Mouse (Mus musculus): ENCODE results near the gene Ntrk3. TPM values are rescaled to one million over a fixed set of nuclear protein-coding genes. Genes with fewer than 3 reads are reported as not detected.
A peak's percentile ranks its signal among the peaks of the same experiment; 100 is the strongest.

The Ntrk3 gene
- polyA plus RNA-seq, 1 experiment from 2014 or later, result 0.52 TPM

DNA sequence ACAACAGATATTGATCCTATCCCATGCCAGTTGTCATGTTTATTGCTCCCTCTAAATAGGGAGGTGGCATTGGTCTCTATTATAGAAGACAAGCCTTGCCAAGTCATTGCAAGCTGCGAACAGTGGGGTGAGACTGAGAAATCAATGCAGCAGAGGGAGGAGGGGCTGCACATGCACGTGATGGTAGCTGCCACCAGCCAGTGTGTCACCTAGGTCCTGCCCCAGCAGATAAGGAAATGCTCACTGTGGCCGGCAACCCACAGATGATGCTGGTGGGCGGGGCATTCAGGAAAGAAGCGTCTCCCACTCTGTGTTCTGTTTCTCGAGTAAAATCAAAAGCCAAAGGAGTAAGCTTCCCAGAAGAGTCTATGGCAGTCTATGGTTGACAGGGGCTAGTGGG lies 154.1 kb downstream of the Ntrk3 start:
- ATAC-seq (ENCODE audit: low read depth), result no peak
- 11% methylated on average over 6 of the region's 6 CpGs for WGBS (ENCODE audit: insufficient replicate concordance)
- Histone ChIP-seq H3K4me1 (ENCODE audit: control insufficient read depth, low read depth, low read length) (no peaks in the 10 kb centered on the region), H3K27ac (ENCODE audit: low read length) (no peak overlapping the region), H3K27me3 (ENCODE audit: control insufficient read depth, insufficient read depth, low read depth, low read length) (peaks cover 36% of the 10 kb centered on the region), H3K4me3 (ENCODE audit: low read depth, low read length) (no peak overlapping the region), H3K9ac (ENCODE audit: low read depth, low read length) (no peak overlapping the region), H3K36me3 (ENCODE audit: control insufficient read depth, insufficient read depth) (no peaks in the 10 kb centered on the region), H3K9me3 (replicated peaks; ENCODE audit: control insufficient read depth, low read length) (no peaks in the 10 kb centered on the region), H3K4me2 (ENCODE audit: low read depth, low read length) (no peak overlapping the region)

GRCm38 (mm10) chr7:78581341-78581740 lies 156.5 kb downstream of the Ntrk3 start:
- Histone ChIP-seq H3K4me3 (ENCODE audit: low read depth, low read length) (no peak overlapping the region), H3K9ac (ENCODE audit: low read depth, low read length) (no peak overlapping the region), H3K27me3 (ENCODE audit: control insufficient read depth, insufficient read depth, low read depth, low read length) (peaks cover 59% of the 10 kb centered on the region), H3K9me3 (replicated peaks; ENCODE audit: control insufficient read depth, low read length) (no peaks in the 10 kb centered on the region), H3K36me3 (ENCODE audit: control insufficient read depth, insufficient read depth) (no peaks in the 10 kb centered on the region), H3K4me1 (ENCODE audit: control insufficient read depth, low read depth, low read length) (no peaks in the 10 kb centered on the region), H3K27ac (ENCODE audit: low read length) (no peak overlapping the region), H3K4me2 (ENCODE audit: low read depth, low read length) (no peak overlapping the region)
- ATAC-seq (ENCODE audit: low read depth), result no peak
- WGBS (ENCODE audit: insufficient replicate concordance), result 20% methylated on average over 1 of the region's 1 CpGs

DNA sequence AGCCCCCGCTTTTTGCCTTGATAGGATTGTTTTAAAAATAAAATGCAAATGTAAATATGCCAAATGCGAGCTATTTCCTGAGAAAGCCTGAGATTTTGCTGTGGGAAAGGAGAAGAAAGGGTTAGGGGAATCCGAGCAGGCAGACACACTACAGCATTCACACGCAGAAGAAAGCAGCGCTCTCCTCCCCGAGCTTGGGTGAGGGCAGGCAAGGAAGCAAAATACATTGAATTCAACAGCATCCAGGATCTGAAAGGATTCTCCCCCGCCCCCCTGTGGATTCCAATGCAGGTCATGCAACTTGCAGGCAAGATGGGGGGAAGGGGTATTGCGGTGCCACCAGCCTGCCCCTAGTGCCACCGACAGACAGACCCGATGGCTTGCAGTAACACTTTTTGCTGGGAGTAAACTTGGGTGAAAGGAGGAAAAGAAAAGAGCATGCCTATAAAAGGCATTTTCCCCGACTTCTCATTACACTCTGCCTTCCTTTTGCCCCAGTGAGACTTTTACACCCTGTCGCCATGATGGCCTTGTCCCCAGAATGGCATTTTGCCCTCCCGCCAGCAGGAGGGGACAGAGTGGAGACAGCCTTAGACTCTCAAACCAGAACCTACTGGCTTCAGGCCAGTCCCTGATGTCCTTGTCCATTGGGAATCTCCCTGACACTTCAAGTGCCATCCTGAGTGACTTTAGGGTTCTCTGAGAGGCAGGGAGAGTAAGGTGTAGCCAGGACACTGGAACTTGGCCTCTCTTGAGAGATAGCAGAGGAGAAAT lies 158.2 kb downstream of the Ntrk3 start:
- no peak overlapping the region for H3K4me3 ChIP-seq (ENCODE audit: low read depth, low read length)
- ATAC-seq (ENCODE audit: low read depth), result no peak
- H3K27me3 ChIP-seq (ENCODE audit: control insufficient read depth, insufficient read depth, low read depth, low read length), result peaks cover 67% of the 10 kb centered on the region
- 2% methylated on average over 13 of the region's 13 CpGs for WGBS (ENCODE audit: insufficient replicate concordance)
- no peaks in the 10 kb centered on the region for H3K9me3 ChIP-seq (replicated peaks; ENCODE audit: control insufficient read depth, low read length)
- no peak overlapping the region for H3K4me2 ChIP-seq (ENCODE audit: low read depth, low read length)
- H3K27ac ChIP-seq (ENCODE audit: low read length), result no peak overlapping the region
- no peaks in the 10 kb centered on the region for H3K4me1 ChIP-seq (ENCODE audit: control insufficient read depth, low read depth, low read length)
- no peaks in the 10 kb centered on the region for H3K36me3 ChIP-seq (ENCODE audit: control insufficient read depth, insufficient read depth)
- no peak overlapping the region for H3K9ac ChIP-seq (ENCODE audit: low read depth, low read length)

GRCm38 (mm10) chr7:78578461-78579359 lies 159.1 kb downstream of the Ntrk3 start:
- H3K9me3 ChIP-seq (replicated peaks; ENCODE audit: control insufficient read depth, low read length), result no peaks in the 10 kb centered on the region
- H3K27ac ChIP-seq (ENCODE audit: low read length), result no peak overlapping the region
- no peaks in the 10 kb centered on the region for H3K36me3 ChIP-seq (ENCODE audit: control insufficient read depth, insufficient read depth)
- H3K4me3 ChIP-seq (ENCODE audit: low read depth, low read length), result peak overlapping the region; percentile 19
- H3K4me2 ChIP-seq (ENCODE audit: low read depth, low read length), result peak overlapping the region; percentile 37
- H3K4me1 ChIP-seq (ENCODE audit: control insufficient read depth, low read depth, low read length), result no peaks in the 10 kb centered on the region
- H3K9ac ChIP-seq (ENCODE audit: low read depth, low read length), result no peak overlapping the region
- ATAC-seq (ENCODE audit: low read depth), result no peak
- 2% methylated on average over 45 of the region's 66 CpGs for WGBS (ENCODE audit: insufficient replicate concordance)
- H3K27me3 ChIP-seq (ENCODE audit: control insufficient read depth, insufficient read depth, low read depth, low read length), result peaks cover 67% of the 10 kb centered on the region

DNA sequence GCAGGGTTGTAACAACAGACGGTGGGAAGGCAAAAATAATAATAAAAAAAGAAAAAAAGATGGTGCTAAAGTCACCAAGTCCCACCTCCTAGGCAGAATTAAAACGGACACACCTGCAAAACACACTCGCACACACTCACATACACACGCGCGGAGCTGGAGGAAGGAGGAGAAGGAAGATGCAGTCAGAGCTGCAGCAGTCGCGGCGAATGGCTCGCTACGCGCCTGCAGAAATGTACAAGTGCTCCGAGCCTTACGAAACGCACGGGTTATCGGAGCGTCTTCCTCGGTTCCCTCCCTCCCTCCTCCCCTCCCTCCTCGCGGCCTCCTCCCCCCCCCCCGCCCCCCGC lies 159.7 kb downstream of the Ntrk3 start:
- ATAC-seq (ENCODE audit: low read depth), result no peak

GRCm38 (mm10) chr7:78577462-78578110 lies 160.2 kb downstream of the Ntrk3 start:
- peak overlapping the region; percentile 19; the same call in 1 of the 2 replicates for H3K4me3 ChIP-seq (ENCODE audit: low read depth, low read length)
- H3K27ac ChIP-seq (ENCODE audit: low read length), result no peak overlapping the region
- no peak overlapping the region for H3K9ac ChIP-seq (ENCODE audit: low read depth, low read length)
- WGBS (ENCODE audit: insufficient replicate concordance), result 1% methylated on average over 49 of the region's 49 CpGs
- H3K4me2 ChIP-seq (ENCODE audit: low read depth, low read length), result peak overlapping the region; percentile 36
- H3K9me3 ChIP-seq (replicated peaks; ENCODE audit: control insufficient read depth, low read length), result no peaks in the 10 kb centered on the region
- H3K4me1 ChIP-seq (ENCODE audit: control insufficient read depth, low read depth, low read length), result no peaks in the 10 kb centered on the region
- peaks cover 63% of the 10 kb centered on the region for H3K27me3 ChIP-seq (ENCODE audit: control insufficient read depth, insufficient read depth, low read depth, low read length)
- ATAC-seq (ENCODE audit: low read depth), result no peak
- no peaks in the 10 kb centered on the region for H3K36me3 ChIP-seq (ENCODE audit: control insufficient read depth, insufficient read depth)

More for the DNA sequence above, 159.7 kb downstream of the Ntrk3 start:
- no peaks in the 10 kb centered on the region for H3K36me3 ChIP-seq (ENCODE audit: control insufficient read depth, insufficient read depth)
- H3K9ac ChIP-seq (ENCODE audit: low read depth, low read length), result no peak overlapping the region
- no peaks in the 10 kb centered on the region for H3K9me3 ChIP-seq (replicated peaks; ENCODE audit: control insufficient read depth, low read length)
- H3K4me3 ChIP-seq (ENCODE audit: low read depth, low read length), result peak overlapping the region; percentile 19
- H3K27ac ChIP-seq (ENCODE audit: low read length), result no peak overlapping the region
- no peaks in the 10 kb centered on the region for H3K4me1 ChIP-seq (ENCODE audit: control insufficient read depth, low read depth, low read length)
- WGBS (ENCODE audit: insufficient replicate concordance), result under 1% methylated on average over 19 of the region's 23 CpGs
- peak overlapping the region; percentile 37 for H3K4me2 ChIP-seq (ENCODE audit: low read depth, low read length)
- peaks cover 67% of the 10 kb centered on the region for H3K27me3 ChIP-seq (ENCODE audit: control insufficient read depth, insufficient read depth, low read depth, low read length)

GRCm38 (mm10) chr7:78576706-78577461 lies 160.9 kb downstream of the Ntrk3 start:
- Histone ChIP-seq H3K9ac (ENCODE audit: low read depth, low read length) (no peak overlapping the region), H3K4me1 (ENCODE audit: control insufficient read depth, low read depth, low read length) (no peaks in the 10 kb centered on the region), H3K4me3 (ENCODE audit: low read depth, low read length) (no peak overlapping the region), H3K27ac (ENCODE audit: low read length) (no peak overlapping the region), H3K4me2 (ENCODE audit: low read depth, low read length) (no peak overlapping the region), H3K9me3 (replicated peaks; ENCODE audit: control insufficient read depth, low read length) (no peaks in the 10 kb centered on the region), H3K36me3 (ENCODE audit: control insufficient read depth, insufficient read depth) (no peaks in the 10 kb centered on the region), H3K27me3 (ENCODE audit: control insufficient read depth, insufficient read depth, low read depth, low read length) (peaks cover 62% of the 10 kb centered on the region)
- no peak for ATAC-seq (ENCODE audit: low read depth)
- WGBS (ENCODE audit: insufficient replicate concordance), result 3% methylated on average over 35 of the region's 35 CpGs

- 17% methylated on average over 5 of the region's 5 CpGs for WGBS (ENCODE audit: insufficient replicate concordance)
- H3K9me3 ChIP-seq (replicated peaks; ENCODE audit: control insufficient read depth, low read length), result no peaks in the 10 kb centered on the region
- no peak overlapping the region for H3K4me2 ChIP-seq (ENCODE audit: low read depth, low read length)
- ATAC-seq (ENCODE audit: low read depth), result no peak
- H3K9ac ChIP-seq (ENCODE audit: low read depth, low read length), result no peak overlapping the region
- no peak overlapping the region for H3K27ac ChIP-seq (ENCODE audit: low read length)
- H3K4me1 ChIP-seq (ENCODE audit: control insufficient read depth, low read depth, low read length), result no peaks in the 10 kb centered on the region
- H3K27me3 ChIP-seq (ENCODE audit: control insufficient read depth, insufficient read depth, low read depth, low read length), result peaks cover 57% of the 10 kb centered on the region
- no peaks in the 10 kb centered on the region for H3K36me3 ChIP-seq (ENCODE audit: control insufficient read depth, insufficient read depth)
- H3K4me3 ChIP-seq (ENCODE audit: low read depth, low read length), result no peak overlapping the region
Observed at GRCm38 (mm10) chr7:78576169-78576568, 161.6 kb downstream of the Ntrk3 start.

Measured in liver, embryonic 16.5 days (tissue).